Mouse (Mus musculus) hindlimb bud, embryonic 11.5 days (tissue): Measurements from ENCODE around the gene Rhou.
A peak's percentile ranks its signal among the peaks of the same experiment; 100 is the strongest.
"Not testable (repeated sequence)": the region's sequence is repeated elsewhere in the genome, so short reads cannot be mapped to it uniquely, and the experiment has no call there.

ENCODE experiments used
- DNase-seq: peaks from one replicate; pipeline ENCODE4 v3.0.0-alpha.2; 2012; ENCODE audit warnings: low read depth, low spot score; ENCODE audit errors: extremely low spot score

Gene Rhou

GRCm38 (mm10) chr8:123653308-123653993 is at the start of gene Rhou:
Gene Rhou (plus strand): TSS chr8:123653929.
- no peak for DNase-seq

GRCm38 (mm10) chr8:123612652-123613051 is 41.1 kb upstream of the Rhou start:
- not testable (repeated sequence) for DNase-seq

GRCm38 (mm10) chr8:123623523-123623922 is 30.2 kb upstream of the Rhou start:
- not testable (repeated sequence) for DNase-seq

GRCm38 (mm10) chr8:123624274-123624673 is 29.5 kb upstream of the Rhou start:
- DNase-seq = no peak

DNA sequence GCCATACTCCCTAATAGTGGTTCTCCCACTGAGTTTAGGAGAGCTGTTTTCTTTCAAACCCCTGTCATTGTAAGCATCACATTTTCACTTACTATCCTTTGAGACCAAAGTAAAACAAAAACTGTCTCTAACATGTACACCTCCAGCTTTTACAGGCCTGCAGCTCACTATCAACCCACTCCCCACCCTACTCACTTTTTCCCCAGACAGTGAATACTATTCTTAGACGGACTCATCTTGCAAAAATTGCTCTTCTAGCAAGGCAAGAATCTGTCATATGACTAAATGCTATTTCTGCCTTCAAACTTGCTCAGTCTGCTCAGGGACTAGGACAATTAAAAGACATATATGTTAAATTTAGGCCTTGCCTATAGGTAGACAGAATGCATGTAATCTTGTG is 29.0 kb upstream of the Rhou start:
- no peak for DNase-seq

DNA sequence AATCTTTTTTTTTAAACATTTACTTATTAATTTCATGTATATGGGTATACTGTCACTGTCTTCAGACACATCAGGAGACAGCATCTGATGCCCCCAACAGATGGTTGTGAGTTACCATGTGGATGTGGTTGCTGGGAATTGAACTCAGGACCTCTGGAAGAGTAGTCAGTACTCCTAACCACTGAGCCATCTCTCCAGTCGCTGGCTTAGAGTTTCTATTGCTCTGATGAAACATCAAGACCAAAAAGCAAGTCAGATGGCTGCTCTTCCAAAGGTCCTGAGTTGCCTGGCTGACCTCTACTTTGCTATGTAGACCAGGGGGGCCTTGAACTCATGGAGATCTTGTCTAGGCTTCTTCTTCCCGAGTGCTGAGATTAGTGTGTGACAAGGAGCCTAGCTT is 28.0 kb upstream of the Rhou start:
- DNase-seq = no peak

- no peak for DNase-seq
Measured at GRCm38 (mm10) chr8:123627410-123628147, 26.1 kb upstream of the Rhou start.

GRCm38 (mm10) chr8:123628253-123628967 is 25.3 kb upstream of the Rhou start:
- peak; percentile 74 for DNase-seq

DNA sequence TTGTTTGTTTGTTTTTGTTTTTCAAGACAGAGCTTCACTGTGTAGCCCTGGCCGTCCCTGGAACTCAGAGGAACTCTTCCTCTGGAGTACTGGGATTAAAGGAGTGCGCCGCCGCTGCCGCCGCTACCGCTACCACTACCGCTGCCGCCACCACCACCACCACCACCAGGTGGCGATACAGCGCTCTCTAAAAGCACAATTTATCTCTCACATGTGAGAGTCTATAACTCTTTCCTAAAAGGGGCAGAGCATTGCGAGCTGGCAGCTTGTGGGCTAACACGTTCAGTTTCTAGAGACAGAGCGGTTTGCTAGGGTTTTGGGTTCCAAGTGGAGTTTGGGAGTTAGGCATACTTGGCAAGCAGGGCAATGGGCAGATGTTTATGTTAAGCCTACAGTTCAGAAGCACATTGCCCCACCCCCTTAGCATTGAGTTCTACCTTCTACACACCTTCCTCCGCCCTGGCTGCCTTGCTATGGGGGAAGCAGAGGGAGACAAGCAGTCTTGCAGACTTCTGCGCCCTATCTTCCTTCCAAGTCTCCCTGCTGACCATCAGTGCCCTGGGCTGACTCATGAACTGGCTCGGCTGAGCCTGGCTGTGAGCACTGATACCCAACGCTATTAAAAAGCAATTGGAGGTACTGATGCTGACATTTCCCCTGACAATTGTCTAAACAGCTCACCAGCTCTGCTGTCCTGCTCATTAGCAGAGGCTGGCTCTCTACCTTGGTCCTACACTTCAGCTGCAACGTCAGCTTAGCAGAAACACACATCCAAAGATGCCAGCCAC is 24.6 kb upstream of the Rhou start:
- no peak for DNase-seq

DNA sequence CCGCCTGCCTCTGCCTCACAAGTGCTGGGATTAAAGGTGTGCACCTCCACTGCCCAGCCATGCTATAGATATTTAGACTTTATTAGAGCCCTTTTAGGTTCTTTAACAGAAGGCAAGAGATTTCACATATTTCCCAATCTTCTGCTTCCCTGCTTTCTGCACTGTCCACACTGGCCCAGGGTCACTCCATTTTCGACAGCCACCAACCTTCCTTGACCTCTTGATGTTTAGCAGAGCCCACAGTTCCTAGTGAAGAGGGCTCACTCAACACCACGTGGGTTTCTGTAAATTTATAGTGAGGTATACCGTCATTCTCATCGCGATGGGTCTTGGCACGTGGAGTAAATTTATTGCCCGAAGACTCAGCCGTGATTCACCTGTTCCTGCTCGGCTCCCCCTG is 23.7 kb upstream of the Rhou start:
- DNase-seq = no peak

DNA sequence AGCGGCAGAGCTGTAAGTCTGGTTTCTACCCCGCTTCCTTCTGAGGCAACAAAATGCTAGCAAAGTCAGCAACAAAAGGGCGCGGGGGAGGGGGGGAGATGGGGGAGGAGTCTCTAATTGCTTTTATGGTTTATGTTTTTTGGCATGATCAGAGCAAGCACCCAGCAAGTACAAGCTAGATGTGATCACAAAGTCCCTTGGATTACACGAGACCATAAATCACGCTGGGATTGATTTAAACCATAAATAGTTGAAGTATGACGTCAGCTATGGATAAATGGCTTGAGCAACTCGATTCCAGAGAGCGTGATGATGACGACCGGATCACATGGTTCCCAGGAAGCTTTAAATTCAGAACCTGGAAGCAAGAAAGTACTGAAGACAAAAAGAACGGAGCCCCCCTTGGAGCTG is 22.9 kb upstream of the Rhou start:
- no peak for DNase-seq

GRCm38 (mm10) chr8:123631746-123632145 is 22.0 kb upstream of the Rhou start:
- not testable (repeated sequence) for DNase-seq

DNA sequence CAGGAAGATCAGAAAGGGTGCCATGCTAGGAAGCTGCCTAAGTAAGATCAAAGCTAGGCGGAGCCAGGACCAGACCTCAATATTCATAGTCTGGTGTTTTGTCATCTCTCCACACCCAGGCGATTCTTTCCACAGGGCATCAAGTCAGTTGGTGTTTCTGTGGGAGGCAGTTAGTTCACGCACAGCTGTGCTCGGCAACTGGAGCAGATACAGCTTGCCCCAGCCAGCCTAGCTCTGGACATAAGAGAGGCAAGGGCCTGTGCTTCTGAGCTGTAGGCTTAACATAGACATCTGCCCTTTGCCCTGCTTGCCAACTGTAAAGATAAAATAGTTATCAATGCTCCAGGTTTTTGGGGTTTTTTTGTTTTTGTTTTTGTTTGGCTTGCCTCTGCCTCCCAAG is 21.5 kb upstream of the Rhou start:
- no peak for DNase-seq

- DNase-seq = no peak
Measured at GRCm38 (mm10) chr8:123633801-123634200, 19.9 kb upstream of the Rhou start.

DNA sequence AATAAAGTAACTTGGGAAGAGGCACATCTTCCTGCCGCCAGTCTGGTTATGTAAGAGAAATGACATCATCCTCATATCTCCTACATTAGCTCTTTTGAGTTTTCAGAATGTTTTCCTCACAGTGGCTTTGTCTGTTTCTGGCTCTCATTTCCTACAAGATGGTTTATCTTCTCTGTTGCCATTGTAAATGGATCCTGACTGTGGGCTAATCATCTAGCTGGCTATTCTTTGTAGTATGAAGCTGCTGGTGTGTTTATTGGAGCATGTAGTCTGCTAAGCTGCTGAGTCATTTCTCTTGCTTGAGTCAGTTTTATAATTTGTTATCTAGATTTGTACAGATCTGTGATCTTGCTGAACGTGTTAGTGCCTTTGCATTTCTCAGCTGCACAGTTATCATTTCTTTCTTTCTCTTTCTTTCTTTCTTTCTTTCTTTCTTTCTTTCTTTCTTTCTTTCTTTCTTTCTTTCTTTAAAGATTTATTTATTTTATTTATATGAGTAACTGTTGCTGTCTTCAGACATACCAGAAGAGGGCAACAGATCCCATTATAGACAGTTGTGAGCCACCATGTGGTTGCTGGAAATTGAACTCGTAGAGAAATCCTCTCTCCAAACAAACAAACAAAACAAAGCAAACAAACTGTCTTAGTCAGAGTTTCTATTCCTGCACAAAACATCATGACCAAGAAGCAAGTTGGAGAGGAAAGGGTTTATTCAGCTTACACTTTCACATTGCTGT is 19.2 kb upstream of the Rhou start:
- no peak for DNase-seq

DNA sequence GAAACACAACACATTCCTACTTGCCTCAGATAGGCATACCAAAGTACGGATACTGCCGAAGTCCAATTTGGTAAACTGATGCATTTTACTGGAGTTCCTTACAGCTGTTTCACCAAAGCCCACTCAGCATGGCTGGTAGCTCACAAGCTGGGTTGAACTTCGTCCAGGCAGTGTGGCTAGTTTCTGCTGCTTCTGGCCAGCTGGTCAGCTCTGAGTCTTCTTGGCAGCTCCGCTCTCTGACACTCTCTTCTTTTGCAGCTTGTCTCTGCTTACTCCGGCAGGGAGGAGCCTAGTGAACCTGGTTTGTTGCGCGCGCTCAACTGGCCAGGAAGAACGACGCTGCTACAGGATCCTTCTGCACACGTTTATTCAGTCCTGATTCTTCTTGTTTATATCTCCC is 18.1 kb upstream of the Rhou start:
- DNase-seq = no peak

GRCm38 (mm10) chr8:123643330-123644051 is 10.2 kb upstream of the Rhou start:
- DNase-seq = no peak

GRCm38 (mm10) chr8:123645229-123645628 is 8.5 kb upstream of the Rhou start:
- DNase-seq = no peak

DNA sequence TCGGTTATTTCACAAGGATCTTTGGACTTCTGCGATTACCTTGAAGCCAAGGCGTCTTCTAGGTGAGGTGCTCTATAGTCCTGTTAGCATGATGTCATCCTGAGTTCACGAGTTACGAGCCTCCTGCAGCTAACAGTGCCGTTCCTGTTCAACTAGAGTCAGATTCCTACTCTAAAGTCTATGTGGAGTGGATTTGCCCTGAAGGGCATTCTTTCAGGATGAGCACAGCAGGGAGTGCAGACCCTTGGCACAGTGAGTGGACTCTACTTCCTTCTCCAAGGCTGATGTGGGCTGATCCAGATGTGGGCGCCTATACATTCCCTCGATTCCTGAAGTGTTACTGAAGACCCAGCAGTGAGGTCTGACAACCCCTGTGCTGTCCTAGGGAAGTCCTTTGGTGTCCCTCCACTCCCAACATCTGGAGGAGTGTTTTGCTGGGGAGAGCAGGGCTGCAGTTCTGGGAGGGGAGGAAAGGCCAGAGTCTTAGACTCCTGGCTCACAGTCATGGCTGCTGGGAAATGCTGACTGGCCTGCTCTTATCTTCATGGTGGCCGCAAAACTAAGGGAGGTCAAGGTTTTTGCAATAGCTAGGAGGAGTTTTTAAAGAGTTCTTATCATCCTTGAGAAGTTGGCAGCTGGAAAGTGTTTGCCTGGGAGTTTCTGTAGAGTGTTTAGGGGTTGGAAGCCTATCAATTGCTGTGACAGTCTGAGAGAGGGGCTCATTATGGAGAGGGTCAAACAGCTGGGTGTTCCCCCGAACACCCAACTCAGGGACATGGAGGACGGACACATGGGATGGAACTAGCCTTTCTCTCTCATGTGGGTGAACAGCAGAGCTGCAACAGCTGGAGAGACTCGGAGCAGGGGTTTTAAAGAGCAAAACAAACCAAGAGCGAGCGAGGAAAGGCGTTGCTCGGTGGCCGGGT is 5.2 kb upstream of the Rhou start:
- no peak for DNase-seq
